Mouse (Mus musculus): Measurements from ENCODE around the gene Fgfr2. TPM values are rescaled to one million over a fixed set of nuclear protein-coding genes. Genes with fewer than 3 reads are reported as not detected.
A peak's percentile ranks its signal among the peaks of the same experiment; 100 is the strongest.

Fgfr2 gene
- total RNA-seq, 1 experiment from 2014 or later = not detected

DNA sequence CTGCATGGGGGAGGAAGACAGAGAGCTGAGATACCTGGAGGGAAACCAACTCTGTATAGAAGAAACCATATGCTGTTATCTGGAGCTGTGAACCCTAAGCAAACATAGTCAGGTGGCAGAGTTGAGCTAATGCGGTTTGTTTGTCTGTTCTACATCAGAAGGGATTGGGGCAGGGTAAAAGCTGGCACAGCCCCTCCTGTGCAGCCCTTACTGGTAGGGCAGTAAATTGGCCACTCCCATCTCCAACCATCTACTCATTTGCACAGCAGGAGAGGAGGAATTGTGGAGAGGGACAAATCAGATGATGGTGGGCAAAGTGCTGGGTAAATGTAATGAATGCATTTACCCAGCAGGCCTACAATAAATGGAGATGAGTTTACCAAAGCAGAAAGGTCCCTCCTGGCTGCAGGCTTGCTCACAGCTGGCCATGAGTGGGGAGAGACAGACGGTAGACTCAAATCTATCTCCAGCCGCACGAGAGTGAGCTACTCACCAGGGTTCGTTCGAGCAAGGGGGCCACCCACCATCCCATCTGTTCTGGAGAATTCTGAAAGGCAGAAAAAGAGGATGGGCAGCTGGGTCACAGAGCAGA lies 1091.1 kb downstream of the Fgfr2 start:
- ATAC-seq (replicated peaks in 1 of 2; ENCODE audit: insufficient read depth in 1 of 2, low FRiP score in 2 of 2, low TSS enrichment in 1 of 2, low read depth in 1 of 2, poor library complexity in 2 of 2, severe bottlenecking in 2 of 2) = no peak

DNA sequence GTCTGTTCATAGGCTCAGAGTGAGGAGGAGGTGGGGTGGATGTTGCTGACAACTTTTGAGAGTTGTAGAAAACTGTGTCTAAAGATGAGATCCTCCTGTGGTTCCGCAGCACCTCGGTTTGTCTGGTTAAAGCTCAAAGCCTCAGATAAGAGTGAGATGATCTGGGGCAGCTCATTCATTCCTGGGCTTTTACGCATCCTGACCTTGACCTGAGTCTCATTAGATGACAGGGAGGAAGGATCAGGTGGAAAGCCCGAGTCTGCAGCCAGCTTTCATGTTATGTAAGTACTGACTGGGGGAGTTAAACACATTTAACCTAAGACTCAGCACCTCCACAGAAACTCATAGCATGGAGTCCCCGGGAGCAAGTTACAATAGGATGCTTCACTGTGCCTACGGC lies 1096.5 kb downstream of the Fgfr2 start:
- ATAC-seq (replicated peaks in 1 of 2; ENCODE audit: insufficient read depth in 1 of 2, low FRiP score in 2 of 2, low TSS enrichment in 1 of 2, low read depth in 1 of 2, poor library complexity in 2 of 2, severe bottlenecking in 2 of 2) = no peak

DNA sequence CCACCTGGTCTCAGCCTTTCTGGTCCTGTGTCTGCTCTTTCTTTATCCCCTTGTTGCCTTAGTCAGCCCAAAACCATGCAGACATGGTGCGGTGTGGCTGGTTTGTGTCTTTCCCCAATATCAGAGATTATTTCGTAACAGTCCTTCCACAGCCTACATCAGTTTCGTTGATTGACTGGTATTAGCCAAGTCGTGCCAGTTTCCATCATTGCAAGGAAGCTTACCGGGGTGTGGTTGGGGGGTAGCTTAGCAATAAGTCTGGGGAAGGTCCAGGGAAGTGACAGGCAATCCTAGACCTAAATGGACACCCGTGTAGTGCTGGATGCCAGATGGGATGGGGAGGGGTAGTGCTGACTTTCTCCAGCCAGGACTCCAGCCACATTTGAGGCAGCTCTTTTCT lies 1097.6 kb downstream of the Fgfr2 start:
- no peak for ATAC-seq (replicated peaks in 1 of 2; ENCODE audit: insufficient read depth in 1 of 2, low FRiP score in 2 of 2, low TSS enrichment in 1 of 2, low read depth in 1 of 2, poor library complexity in 2 of 2, severe bottlenecking in 2 of 2)

DNA sequence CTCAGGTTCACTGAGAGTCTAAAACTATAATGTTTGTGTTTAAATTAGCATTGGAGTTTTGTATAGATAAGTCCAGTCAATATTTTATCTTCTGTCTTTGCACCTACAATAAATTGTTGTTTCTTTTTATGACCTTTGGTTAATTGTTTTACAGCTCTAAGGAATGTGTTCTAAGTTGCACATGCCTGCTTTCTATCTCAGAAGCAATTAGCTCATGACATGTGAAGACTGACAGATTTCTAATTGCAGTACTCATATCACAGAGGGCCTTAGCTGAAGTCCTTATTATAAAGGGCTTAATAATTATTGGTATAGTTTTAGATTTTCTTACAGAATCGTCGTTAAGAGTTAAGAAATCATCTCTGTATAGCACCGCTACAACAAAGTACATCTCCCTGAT lies 1107.2 kb downstream of the Fgfr2 start:
- no peak for ATAC-seq (replicated peaks in 1 of 2; ENCODE audit: insufficient read depth in 1 of 2, low FRiP score in 2 of 2, low TSS enrichment in 1 of 2, low read depth in 1 of 2, poor library complexity in 2 of 2, severe bottlenecking in 2 of 2)

DNA sequence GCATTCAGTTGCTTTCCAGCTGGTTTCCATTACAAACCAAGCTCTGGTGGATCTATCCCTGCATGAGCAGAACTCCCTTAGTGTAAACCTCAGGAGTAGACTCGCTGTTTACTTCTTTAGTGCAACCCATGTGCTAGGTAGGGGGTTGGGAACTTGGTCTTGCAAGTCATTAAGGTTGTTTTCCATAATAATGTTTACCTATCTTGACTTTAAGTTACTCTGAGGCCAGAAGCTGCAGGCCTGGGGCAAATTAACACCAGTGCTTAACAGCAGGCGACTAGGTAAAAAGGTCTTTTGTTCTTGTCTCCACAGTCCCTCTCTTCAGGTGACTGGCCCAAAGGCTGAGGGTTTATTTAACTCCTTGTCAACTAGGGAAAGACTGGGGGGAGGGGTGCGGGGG lies 1108.0 kb downstream of the Fgfr2 start:
- no peak for ATAC-seq (replicated peaks in 1 of 2; ENCODE audit: insufficient read depth in 1 of 2, low FRiP score in 2 of 2, low TSS enrichment in 1 of 2, low read depth in 1 of 2, poor library complexity in 2 of 2, severe bottlenecking in 2 of 2)

DNA sequence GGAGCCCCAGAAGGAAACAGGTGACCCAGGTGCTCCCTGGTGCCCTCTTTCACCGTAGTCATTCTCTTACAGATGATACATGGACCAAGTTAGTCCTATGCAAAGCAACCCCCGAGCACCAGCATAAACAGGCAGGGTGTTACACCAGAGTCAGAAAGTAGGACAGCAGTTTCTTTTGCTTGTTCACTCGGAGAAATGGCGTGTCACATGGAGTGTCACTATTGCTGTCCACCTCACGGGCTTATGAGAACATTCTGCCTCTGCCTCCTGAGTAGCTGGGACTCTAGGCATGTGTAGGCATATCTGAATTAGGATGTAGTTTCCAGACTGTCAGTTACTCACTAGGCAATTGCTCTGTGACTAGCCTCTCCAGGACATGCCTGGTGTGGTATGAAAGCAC lies 1109.2 kb downstream of the Fgfr2 start:
- ATAC-seq (replicated peaks in 1 of 2; ENCODE audit: insufficient read depth in 1 of 2, low FRiP score in 2 of 2, low TSS enrichment in 1 of 2, low read depth in 1 of 2, poor library complexity in 2 of 2, severe bottlenecking in 2 of 2) = no peak

DNA sequence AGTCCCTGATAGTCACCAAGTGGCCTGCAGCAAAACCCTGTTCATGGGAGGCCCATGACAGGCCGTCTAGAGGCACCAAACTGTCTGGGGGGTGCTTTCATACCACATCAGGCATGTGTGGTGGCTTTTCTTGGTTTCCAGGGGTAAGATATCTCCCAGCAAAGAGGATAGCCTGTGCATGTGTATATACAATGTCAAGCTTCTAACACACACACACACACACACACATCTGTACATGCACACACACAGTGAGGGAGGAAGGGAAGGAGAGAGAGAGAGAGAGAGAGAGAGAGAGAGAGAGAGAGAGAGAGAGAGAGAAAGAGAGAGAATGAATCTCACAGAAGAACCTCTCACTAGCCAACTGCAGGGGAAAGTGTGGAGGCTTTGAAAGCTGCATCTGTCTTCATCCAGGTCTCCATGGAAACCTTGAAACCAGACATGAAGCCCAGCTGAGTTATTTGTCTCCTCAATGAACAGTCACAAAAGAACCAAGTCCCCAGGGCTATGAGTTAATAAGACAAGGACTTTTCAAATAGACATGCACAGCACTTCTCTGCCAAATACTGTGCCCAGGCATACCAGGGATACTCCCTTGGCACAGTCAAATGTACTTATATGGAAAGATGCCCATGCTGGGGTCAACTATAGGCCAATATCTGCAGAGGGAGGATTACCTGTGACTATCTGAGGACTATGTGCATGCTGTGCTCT lies 1110.0 kb downstream of the Fgfr2 start:
- no peak for ATAC-seq (replicated peaks in 1 of 2; ENCODE audit: insufficient read depth in 1 of 2, low FRiP score in 2 of 2, low TSS enrichment in 1 of 2, low read depth in 1 of 2, poor library complexity in 2 of 2, severe bottlenecking in 2 of 2)

DNA sequence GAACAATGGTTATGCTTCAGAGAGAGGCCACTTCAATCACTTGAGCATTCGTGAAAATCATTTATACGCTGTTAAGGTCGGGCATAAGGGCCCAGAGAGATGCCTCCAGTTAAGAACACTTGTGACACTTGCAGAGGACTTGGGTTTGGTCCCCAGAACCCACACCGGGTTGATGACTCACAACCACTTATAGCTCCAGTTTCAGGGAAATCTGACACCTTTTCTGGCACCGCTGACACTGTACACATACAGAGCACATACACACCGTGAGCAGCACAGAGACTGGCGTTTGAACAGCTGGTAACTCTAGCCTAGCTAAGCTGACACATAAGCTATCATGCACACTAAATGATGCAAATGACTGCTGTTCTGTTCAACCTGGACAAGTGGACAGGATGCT lies 1114.1 kb downstream of the Fgfr2 start:
- ATAC-seq (replicated peaks in 1 of 2; ENCODE audit: insufficient read depth in 1 of 2, low FRiP score in 2 of 2, low TSS enrichment in 1 of 2, low read depth in 1 of 2, poor library complexity in 2 of 2, severe bottlenecking in 2 of 2) = no peak

DNA sequence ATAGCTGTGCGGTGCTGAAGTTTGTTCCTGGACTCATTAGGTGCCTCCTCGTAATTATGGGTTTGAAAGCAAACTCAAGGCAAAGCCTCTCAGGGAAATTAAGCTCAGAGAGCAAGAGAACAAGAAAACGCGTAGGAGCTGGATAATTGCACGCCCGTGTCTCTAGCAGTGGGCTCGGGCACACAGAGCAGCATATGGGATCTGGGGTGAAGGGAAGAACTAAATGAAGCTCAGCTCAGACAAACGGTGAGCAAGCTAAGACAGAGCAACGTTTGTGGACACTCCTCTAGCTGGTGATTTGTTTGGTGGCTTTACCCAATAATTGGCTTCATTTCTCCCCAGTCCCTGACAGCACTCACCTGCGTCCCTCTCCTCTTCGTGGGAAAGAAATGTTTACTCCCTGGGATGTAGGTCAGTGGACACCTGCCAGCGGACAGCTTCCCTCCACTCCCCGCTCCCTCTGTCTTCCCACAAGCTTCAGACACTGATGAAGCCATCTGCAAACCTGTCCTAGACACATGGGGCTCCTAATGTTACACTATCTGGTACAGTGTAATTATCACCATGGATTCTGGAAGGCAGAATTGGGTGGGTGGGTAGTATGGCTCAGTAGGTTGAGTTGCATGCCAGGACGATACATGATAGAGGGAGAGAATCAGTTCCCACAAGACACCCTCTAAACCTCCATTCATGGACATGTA lies 1117.0 kb downstream of the Fgfr2 start:
- ATAC-seq (replicated peaks in 1 of 2; ENCODE audit: insufficient read depth in 1 of 2, low FRiP score in 2 of 2, low TSS enrichment in 1 of 2, low read depth in 1 of 2, poor library complexity in 2 of 2, severe bottlenecking in 2 of 2) = no peak

DNA sequence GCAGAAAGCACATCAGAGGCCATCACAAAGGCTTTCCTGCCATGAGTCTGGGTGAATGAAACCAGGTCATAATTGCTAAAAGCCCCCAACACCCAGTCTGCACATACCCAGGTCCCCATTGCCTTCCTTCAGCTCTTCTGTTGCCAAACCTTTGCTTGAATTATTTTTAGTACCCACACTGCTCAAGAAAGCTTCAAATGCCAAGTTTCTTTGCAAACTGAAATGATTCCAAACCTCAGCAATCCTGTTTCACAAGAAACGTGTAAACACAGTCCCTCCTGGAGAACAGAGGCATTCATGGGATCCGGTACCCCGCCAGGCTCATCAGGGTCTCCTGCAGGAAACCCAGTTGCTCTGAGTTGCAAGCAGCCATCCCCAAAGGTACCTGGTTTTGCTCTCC lies 1130.3 kb downstream of the Fgfr2 start:
- ATAC-seq (replicated peaks in 1 of 2; ENCODE audit: insufficient read depth in 1 of 2, low FRiP score in 2 of 2, low TSS enrichment in 1 of 2, low read depth in 1 of 2, poor library complexity in 2 of 2, severe bottlenecking in 2 of 2) = no peak

DNA sequence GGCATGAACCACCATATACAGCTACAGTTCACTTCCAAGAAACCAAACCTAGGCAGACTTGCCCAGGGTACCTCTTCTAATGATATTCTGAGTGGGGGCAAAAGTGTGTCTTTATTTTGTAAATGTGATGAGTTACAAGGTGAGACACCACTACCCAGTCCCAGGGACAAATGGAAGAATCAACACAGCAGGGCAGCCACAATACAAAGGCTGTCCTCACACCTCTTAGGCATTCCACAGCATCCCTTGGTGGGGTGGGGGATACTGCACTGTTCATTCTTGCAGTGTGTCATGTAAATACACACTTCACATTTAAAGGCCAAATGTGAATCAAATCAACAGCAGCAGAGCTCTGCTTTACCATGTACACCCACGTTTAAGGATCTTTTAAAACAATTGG lies 1130.9 kb downstream of the Fgfr2 start:
- ATAC-seq (replicated peaks in 1 of 2; ENCODE audit: insufficient read depth in 1 of 2, low FRiP score in 2 of 2, low TSS enrichment in 1 of 2, low read depth in 1 of 2, poor library complexity in 2 of 2, severe bottlenecking in 2 of 2) = no peak

DNA sequence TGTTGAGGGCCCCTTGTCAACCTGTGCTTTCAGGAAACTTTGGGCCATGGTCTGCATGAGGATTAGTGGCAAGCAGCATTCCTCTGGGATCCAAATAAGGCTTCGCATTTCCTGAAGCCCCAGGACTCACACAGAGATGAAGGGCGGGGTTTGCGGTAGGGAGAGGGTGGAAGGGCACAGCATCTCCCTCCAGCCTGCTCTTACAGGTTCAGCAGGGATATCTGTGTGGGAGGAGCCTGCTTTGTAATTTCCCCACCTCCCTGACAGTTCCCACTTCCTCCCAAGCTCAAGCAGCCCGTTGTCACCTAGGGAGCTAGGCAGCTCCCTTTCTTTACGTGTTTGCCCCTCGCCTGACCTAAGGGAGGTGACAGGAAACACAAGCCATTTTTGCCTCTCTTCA lies 1134.1 kb downstream of the Fgfr2 start:
- ATAC-seq (replicated peaks in 1 of 2; ENCODE audit: insufficient read depth in 1 of 2, low FRiP score in 2 of 2, low TSS enrichment in 1 of 2, low read depth in 1 of 2, poor library complexity in 2 of 2, severe bottlenecking in 2 of 2) = no peak

DNA sequence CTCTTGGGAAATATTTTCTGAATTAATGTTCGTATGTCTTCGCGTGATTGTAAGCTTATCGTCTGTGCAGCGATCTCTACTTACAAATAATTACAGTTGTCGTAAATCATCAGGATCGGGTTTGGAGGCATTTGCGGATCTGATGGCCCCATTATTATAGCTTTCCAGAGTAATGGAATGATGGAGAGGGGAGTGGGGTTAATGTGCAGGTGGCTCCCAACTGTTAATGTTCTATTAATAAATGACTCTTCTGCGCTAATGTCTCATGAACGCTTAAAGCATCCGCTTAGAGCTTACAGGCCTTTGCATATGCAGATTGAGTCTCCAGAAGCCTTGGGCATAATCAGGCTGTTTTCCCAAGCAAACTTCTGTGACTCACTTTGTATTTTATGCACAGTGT lies 1144.5 kb downstream of the Fgfr2 start:
- ATAC-seq (replicated peaks in 1 of 2; ENCODE audit: insufficient read depth in 1 of 2, low FRiP score in 2 of 2, low TSS enrichment in 1 of 2, low read depth in 1 of 2, poor library complexity in 2 of 2, severe bottlenecking in 2 of 2) = no peak

DNA sequence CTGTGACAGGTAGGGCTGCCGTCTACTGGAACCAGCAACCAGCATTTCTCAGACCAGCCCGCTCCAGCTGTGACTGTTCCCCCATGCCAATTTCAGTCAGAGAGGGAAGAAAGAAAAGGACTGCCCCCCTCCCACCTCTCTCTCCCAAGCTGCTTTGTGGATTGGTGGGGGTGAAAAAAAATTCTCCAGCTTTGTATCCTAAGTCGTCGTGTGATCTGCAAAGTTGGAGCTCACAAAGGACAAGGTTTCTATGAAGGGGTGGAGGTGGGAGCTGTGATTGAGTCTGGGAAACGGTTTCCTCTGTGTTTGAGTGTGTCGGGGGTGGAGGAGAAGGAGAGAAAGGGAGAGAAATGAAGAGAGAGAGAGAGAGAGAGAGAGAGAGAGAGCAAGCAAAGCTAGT lies 1147.3 kb downstream of the Fgfr2 start:
- no peak for ATAC-seq (replicated peaks in 1 of 2; ENCODE audit: insufficient read depth in 1 of 2, low FRiP score in 2 of 2, low TSS enrichment in 1 of 2, low read depth in 1 of 2, poor library complexity in 2 of 2, severe bottlenecking in 2 of 2)

DNA sequence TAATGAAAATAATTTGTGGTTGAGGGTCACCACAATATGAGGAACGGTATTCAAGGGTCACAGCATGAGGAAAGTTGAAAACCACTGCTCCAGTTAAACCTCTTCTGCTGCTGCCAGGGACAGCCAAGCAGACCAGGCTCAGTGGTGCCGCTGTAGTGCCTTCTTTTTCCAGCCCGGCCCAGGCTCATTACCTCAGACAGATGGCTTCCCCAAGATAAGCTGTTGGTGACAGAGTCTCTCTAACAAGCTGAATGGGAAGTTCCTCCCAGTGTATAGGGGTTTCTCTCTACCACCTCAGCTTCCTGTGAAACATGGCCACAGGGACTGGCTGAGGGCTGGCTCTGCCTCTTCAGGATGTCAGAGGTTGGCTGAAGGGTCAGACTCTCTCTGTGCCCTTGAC lies 1152.9 kb downstream of the Fgfr2 start:
- peak; percentile 85 to 92 for ATAC-seq (replicated peaks in 1 of 2; ENCODE audit: insufficient read depth in 1 of 2, low FRiP score in 2 of 2, low TSS enrichment in 1 of 2, low read depth in 1 of 2, poor library complexity in 2 of 2, severe bottlenecking in 2 of 2)

DNA sequence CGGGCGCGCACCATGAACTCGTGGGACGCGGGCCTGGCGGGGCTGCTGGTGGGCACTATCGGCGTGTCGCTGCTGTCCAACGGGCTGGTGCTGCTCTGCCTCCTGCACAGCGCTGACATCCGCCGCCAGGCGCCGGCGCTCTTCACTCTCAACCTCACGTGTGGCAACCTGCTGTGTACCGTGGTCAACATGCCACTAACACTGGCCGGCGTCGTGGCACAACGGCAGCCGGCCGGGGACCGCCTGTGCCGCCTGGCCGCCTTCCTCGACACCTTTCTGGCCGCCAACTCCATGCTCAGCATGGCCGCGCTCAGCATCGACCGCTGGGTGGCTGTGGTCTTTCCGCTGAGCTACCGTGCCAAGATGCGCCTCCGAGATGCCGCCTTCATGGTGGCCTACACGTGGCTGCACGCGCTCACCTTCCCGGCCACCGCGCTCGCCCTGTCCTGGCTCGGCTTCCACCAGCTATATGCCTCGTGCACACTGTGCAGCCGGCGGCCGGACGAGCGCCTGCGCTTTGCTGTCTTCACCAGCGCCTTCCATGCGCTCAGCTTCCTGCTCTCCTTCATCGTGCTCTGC lies 1156.1 kb downstream of the Fgfr2 start:
- ATAC-seq (replicated peaks in 1 of 2; ENCODE audit: insufficient read depth in 1 of 2, low FRiP score in 2 of 2, low TSS enrichment in 1 of 2, low read depth in 1 of 2, poor library complexity in 2 of 2, severe bottlenecking in 2 of 2) = no peak

DNA sequence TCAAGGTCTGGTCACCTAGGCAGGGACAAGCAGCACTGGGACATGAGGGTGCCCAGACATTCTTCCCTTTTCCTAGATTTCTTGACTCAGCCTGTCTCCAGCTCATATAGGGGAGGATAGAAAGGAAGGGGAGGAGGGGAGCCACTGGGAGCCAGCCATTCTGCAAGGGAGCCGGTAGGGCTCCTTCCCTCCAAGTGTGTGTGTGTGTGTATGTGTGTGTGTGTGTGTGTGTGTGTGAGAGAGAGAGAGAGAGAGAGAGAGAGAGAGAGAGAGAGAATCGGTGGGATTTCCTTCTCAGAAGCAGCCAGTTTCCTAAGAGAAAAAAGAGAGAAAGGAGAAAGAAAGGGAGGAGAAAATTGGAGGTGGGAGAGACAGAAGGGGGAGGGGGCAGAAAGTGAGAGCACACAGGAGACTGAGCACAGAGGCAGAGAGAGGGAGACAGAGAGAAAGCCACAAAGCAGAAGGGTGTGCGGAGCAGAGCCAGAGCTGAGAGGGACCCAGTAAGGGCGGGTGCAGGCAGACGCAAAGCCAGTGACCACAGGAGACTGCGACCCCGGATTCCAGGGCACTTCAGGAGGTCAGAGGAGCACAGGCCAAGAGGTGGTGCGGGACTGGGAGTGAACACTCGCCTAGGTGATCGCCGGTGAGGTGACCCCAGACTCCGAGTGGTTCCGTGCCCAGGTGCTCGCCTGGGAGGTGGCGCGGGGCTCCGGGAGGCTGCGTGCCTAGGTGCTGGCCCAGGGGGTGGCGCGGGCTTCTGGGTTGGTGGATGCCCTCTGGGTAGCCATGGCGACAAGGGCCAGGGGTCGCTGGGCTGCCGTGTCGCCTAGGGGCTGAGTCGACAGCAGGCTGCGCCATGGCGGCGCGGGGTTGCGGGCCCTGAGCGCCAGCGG lies 1156.9 kb downstream of the Fgfr2 start, which contains the start of gene Gpr26:
Gpr26 (plus strand) TSS at position 438 of the 893 bp plus-strand sequence.
- ATAC-seq (replicated peaks in 1 of 2; ENCODE audit: insufficient read depth in 1 of 2, low FRiP score in 2 of 2, low TSS enrichment in 1 of 2, low read depth in 1 of 2, poor library complexity in 2 of 2, severe bottlenecking in 2 of 2) = no peak

Measured in hematopoietic stem cell, adult 5-6 weeks (primary cell).